Mouse (Mus musculus) lung, postnatal 0 days (tissue): ENCODE measurements around the gene Sp140.

ENCODE experiments used
- CTCF ChIP-seq: IDR thresholded peaks from 2 replicates; pipeline ENCODE4 v1.5.1; 2016; ENCODE audit warnings: antibody characterized with exemption, mild to moderate bottlenecking
- EP300 ChIP-seq: IDR thresholded peaks from 2 replicates; pipeline ENCODE4 v1.6.1; 2016; ENCODE audit warnings: antibody characterized with exemption, mild to moderate bottlenecking, control low read depth

DNA sequence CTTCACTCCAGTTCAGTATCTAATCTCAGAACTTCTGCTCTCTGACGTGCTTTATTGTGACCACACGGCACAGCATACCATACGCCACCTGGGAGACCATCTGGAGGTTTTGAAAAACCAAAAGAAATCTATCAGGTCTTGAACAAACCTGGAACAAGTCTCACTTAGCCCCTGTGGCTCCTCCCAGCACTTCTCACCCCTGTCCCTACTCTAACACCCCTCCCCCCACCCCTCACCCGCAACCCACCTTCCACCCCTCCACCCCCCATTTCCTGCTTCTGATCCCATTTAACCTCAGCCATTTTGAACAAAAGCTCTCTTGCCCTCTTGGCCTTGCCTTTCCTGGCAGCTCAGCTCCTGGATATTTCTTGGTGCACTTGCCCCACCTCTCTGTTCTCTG is 80.0 kb downstream of the Sp140 start:
- no peak for TF ChIP-seq EP300
- TF ChIP-seq CTCF = no peak
